Mouse (Mus musculus) liver, adult 2 months (tissue): Measurements from ENCODE around the gene Qsox1.

Source experiments
- CTCF ChIP-seq: fragments of 200-500 bp; IDR thresholded peaks from 2 replicates; pipeline ENCODE4 v1.5.1; 2011; ENCODE audit warnings: low read depth, low read length, control low read depth
- POLR2A ChIP-seq: fragments of 200-500 bp; IDR thresholded peaks from 2 replicates; pipeline ENCODE4 v1.6.1; 2011; ENCODE audit warnings: low read length, control low read depth; ENCODE audit not compliant: insufficient read depth; ENCODE audit errors: extremely low read depth

DNA sequence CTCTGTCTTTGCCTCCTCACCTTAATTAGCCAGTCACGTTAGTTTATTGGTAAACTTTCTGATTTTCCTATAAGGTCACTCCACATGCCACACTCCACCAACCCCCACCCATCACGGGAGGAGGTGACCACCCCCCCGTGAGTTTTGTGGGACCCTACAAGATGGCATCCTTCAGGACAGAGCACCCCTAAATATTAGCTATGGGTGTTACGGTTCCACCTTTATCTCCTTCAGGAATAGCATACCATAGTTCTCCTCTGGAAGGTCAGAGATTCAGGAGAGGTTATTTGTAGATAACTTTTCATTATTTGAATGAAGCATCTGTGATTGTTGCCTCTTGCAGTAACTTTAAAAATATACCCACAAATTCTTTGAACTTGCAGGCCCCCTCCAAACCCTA is 54.0 kb downstream of the Qsox1 start:
- no peak for TF ChIP-seq POLR2A
- no peak for TF ChIP-seq CTCF
